Mouse (Mus musculus) kidney, adult 18-20 months (tissue): ENCODE results near the gene Sdccag8.
A peak's percentile ranks its signal among the peaks of the same experiment; 100 is the strongest.
"Not testable (repeated sequence)": the region's sequence is repeated elsewhere in the genome, so short reads cannot be mapped to it uniquely, and the experiment has no call there.

Experiments
- DNase-seq: peaks from one replicate; pipeline ENCODE4 v3.0.0; 2021

The Sdccag8 gene

GRCm38 (mm10) chr1:176832071-176832470 is 17.6 kb downstream of the Sdccag8 start:
- DNase-seq = no peak

- DNase-seq = no peak
Observed at GRCm38 (mm10) chr1:176832607-176833006, 18.1 kb downstream of the Sdccag8 start.

GRCm38 (mm10) chr1:176833257-176833656 is 18.8 kb downstream of the Sdccag8 start:
- no peak for DNase-seq

- DNase-seq = no peak
Observed at GRCm38 (mm10) chr1:176833948-176834347, 19.5 kb downstream of the Sdccag8 start.

- no peak for DNase-seq
Observed at GRCm38 (mm10) chr1:176834880-176835279, 20.4 kb downstream of the Sdccag8 start.

- no peak for DNase-seq
Observed at GRCm38 (mm10) chr1:176835501-176836294, 21.2 kb downstream of the Sdccag8 start.

- not testable (repeated sequence) for DNase-seq
Observed at GRCm38 (mm10) chr1:176836562-176836961, 22.1 kb downstream of the Sdccag8 start.

GRCm38 (mm10) chr1:176845082-176845977 is 30.9 kb downstream of the Sdccag8 start:
- no peak for DNase-seq

GRCm38 (mm10) chr1:176847118-176847859 is 32.8 kb downstream of the Sdccag8 start:
- no peak for DNase-seq

- no peak for DNase-seq
Observed at GRCm38 (mm10) chr1:176848613-176849290, 34.3 kb downstream of the Sdccag8 start.

GRCm38 (mm10) chr1:176849377-176849776 is 34.9 kb downstream of the Sdccag8 start:
- DNase-seq = no peak

- no peak for DNase-seq
Observed at GRCm38 (mm10) chr1:176851401-176851800, 36.9 kb downstream of the Sdccag8 start.

GRCm38 (mm10) chr1:176852813-176853590 is 38.5 kb downstream of the Sdccag8 start:
- no peak for DNase-seq

GRCm38 (mm10) chr1:176861981-176862644 is 47.7 kb downstream of the Sdccag8 start:
- DNase-seq = peak; percentile 50

GRCm38 (mm10) chr1:176870501-176870900 is 56.0 kb downstream of the Sdccag8 start:
- DNase-seq = no peak

GRCm38 (mm10) chr1:176871975-176872374 is 57.5 kb downstream of the Sdccag8 start:
- DNase-seq = no peak

- no peak for DNase-seq
Observed at GRCm38 (mm10) chr1:176873463-176873862, 59.0 kb downstream of the Sdccag8 start.

GRCm38 (mm10) chr1:176874155-176874554 is 59.7 kb downstream of the Sdccag8 start:
- no peak for DNase-seq

GRCm38 (mm10) chr1:176877756-176878155 is 63.3 kb downstream of the Sdccag8 start:
- DNase-seq = no peak

GRCm38 (mm10) chr1:176879005-176879404 is 64.5 kb downstream of the Sdccag8 start:
- DNase-seq = no peak

- DNase-seq = no peak
Observed at GRCm38 (mm10) chr1:176879614-176880013, 65.2 kb downstream of the Sdccag8 start.
